Mouse (Mus musculus) ES-E14 (cell line): ENCODE results near the gene Trpm4.

Experiments
- CHD2 ChIP-seq: IDR thresholded peaks from 2 replicates; pipeline ENCODE4 v1.6.1; 2014; ENCODE audit warnings: mild to moderate bottlenecking, low read depth, low read length, inconsistent platforms
- HCFC1 ChIP-seq: IDR thresholded peaks from 2 replicates; pipeline ENCODE4 v1.6.1; 2012; ENCODE audit warnings: low read length, inconsistent platforms, borderline replicate concordance; ENCODE audit not compliant: insufficient read depth
- MAFK ChIP-seq: IDR thresholded peaks from 2 replicates; pipeline ENCODE4 v1.6.1; 2014; ENCODE audit warnings: mild to moderate bottlenecking, low read depth, low read length, inconsistent platforms; ENCODE audit not compliant: insufficient read depth
- ZC3H11A ChIP-seq: IDR thresholded peaks from 2 replicates; pipeline ENCODE4 v1.6.1; 2012; ENCODE audit warnings: low read depth, mild to moderate bottlenecking, inconsistent platforms, low read length, borderline replicate concordance
- ZNF384 ChIP-seq: IDR thresholded peaks from 2 replicates; pipeline ENCODE4 v1.6.1; 2012; ENCODE audit warnings: low read depth, low read length, inconsistent platforms

GRCm38 (mm10) chr7:45342081-45342480, 8.5 kb upstream of the Trpm4 start:
- TF ChIP-seq ZC3H11A (no peak), CHD2 (no peak), ZNF384 (no peak), HCFC1 (no peak), MAFK (no peak)
